Mouse (Mus musculus) CD8-positive naive resting alpha-beta T cell, adult 2 months (primary cell): ENCODE results near the gene Tmem208.

Experiments used
- DNase-seq, 2 experiments: peaks; one replicate each; pipeline ENCODE4 v3.0.0; 2022; ENCODE audit warnings: low read depth in 2 of 2, low spot score in 2 of 2

The Tmem208 gene

GRCm38 (mm10) chr8:105350186-105350585 is 24.0 kb downstream of the Tmem208 start:
- no peak for DNase-seq

- no peak for DNase-seq
Measured at GRCm38 (mm10) chr8:105353583-105354135, 27.5 kb downstream of the Tmem208 start.

DNA sequence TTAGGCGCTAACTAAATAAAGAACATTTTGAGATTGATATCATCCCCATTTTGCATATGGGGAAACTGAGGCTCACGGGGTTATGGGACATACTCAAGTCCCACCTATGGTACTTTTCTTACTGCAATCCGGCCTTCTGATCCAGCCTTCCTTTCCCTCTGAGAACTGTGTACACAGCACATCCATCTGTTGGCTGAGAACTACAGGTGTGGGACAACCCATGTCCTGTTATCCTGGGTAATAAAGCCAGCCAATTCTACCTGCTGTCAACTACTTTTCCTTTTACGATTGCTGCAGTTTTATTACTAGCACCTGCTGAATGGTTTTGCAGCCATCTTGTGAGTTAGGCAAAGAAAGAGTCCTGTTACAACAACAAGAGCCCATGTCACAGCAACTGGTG is 28.4 kb downstream of the Tmem208 start:
- DNase-seq: no peak

- DNase-seq: no peak
Measured at GRCm38 (mm10) chr8:105355179-105356024, 29.2 kb downstream of the Tmem208 start.

GRCm38 (mm10) chr8:105356681-105357080 is 30.5 kb downstream of the Tmem208 start:
- no peak for DNase-seq

DNA sequence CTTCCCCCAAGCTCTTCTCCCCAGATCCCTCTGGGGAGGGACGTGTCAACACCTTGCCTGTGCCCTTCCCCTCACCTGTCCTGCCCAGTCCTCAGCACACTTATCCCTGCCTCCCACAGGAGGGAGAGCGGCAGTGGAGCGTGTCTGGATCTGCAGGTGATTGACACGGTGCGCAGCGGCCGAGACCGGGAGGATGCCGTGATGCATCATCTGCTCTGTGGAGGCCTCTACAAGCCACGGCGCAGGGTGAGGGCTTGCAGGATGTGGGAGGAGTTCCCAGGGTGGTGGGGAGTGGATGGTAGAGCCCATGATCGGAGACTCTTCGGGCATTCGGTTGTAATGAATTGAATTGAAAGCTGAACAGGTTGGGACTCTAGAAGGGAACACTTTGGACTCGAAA is 33.1 kb downstream of the Tmem208 start:
- DNase-seq: no peak

- no peak for DNase-seq
Measured at GRCm38 (mm10) chr8:105359646-105360045, 33.5 kb downstream of the Tmem208 start.

DNA sequence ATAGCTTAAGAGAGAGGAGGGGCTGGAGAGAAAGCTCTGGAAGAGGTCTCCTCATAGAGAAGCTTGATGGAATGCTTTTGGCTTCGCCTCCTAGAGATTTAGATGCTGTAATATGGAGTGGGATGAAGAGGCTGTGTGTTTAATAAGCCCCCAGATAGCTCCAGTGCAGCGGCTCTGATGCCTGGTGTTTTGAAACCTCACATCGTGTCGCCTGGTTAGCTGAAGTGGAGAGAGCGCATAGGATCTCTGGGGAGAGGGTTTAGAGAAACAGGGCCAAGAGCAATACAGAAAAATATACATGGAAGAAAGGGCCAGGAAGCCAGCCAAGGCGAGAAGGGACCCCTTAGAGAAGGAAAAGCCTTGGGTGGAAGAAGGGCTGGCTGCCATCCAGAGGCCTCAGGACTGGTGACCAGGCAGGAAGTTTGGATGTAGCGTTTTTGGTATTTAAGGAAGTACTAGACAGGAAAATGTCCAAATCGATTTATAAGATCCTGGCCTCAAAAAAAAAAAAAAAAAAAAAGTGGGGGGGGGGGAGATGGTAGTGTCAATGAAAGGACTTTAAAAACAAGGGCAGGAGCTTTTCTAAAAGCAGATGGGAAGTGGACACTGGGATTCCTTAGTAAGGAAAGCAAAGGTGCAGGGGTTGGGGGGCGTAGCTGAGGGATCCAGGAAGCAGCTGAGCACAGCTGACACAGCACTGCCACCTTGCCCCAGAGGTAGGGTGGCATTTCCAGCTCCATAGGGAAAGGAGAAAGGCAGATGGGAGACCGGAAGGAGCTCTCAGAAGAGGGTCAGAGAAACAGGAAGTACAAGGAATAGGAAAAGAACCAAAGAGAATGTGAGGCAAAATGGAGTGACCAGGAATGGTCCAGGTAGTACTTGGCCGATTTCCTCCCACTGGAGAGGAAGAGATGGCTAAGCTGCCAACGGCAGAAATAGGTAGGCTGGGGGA is 35.9 kb downstream of the Tmem208 start:
- no peak for DNase-seq

DNA sequence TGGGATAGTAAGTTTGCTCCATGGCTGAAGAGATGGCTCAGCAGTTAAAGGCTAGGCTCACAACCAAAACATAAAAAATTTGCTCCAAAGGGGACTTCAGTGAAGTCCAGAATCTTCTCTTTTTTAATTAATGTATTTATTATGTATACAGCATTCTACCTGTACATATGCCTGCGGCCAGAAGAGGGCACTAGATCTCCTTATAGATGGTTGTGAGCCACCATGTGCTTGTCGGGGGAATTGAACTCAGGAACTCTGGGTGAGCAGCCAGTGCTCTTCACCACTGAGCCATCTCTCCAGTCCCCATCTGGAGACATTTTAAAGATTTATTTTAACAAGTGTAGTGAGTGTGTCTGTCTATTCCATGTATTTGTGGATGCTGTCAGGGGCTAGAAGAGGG is 41.0 kb downstream of the Tmem208 start:
- no peak for DNase-seq

DNA sequence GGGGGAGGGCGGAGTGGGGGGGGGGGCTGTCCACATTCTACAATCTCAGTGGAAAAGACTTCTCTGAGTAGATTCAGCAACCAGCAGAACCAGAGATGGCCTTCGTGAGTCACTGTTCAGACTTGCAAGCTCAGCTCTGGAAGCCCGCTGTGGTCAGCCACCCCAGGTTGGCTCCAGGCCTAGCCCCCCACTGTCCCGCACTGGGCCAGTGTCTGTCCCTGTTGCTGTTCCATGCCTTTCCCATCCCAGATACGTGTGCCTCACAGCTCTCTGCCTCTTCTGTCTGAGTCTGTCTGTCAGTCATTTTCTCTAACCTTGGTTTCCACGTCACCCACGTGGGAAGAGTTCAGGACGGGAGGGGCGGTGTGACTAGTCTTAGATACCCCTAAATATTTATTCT is 46.3 kb downstream of the Tmem208 start:
- no peak for DNase-seq

DNA sequence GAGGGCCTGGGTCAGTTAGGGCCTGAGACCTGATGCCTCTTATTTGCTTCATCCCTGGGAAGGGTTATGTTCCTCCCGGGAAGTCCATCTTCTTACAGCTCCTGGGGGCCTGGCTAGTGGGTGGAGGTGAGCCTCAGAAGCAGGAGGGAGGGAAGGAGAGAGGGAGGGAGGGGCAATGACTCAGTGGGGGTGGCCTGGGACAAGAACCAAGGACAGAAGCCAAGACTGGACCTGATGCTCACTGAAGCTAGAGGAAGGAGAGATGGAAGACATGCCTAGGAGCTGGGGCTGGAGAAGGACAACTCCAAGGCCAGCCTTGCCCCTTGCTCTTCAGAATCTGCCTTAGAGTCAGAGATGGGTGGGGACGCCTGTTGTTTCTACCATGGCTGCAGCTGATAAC is 46.9 kb downstream of the Tmem208 start, which contains the start of gene Plekhg4:
TSS of gene Plekhg4 (plus strand) at position 243 of the 400 bp plus-strand sequence.
- no peak for DNase-seq

DNA sequence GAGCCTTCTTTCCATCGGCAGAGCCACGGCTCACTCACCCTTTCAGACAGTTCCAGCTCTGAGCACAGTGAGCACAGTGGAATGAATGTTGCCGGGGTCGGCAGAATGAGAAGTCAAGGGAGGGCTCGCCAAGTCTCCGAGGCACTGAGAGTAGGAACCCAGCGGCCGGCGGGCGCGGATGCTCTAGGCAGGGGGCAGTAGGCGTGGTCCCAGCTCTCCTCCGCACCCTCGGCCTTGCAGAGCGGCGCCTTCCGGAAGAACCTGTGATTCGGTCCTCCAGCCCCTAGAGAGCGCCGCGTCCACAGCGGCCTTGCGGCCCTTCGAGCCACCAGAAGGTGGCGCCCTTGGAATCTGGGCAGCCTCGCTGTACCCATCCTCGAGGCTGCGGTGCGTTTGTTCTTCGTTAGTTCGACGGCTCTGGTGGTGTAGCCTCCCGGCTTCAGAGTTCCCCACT is 48.4 kb downstream of the Tmem208 start:
- peak in 1 of 2 experiments; percentile 22 for DNase-seq

DNA sequence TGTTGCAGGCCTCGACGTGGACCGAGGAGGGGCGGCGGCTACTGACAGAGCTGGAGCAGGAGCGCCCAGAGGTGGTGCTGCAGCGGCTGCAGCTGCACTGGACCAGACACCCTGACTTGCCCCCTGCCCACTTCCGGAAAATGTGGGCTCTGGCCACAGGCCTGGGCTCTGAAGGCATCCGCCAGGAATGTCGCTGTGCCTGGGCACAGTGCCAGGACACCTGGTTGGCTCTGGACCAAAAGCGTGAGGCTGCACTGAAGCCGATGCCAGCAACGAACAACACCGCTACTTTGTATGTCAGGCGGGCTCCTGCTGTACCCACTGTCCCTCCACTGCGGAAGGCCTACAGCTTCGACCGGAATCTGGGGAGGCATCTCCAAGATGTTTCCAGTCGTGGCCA is 52.5 kb downstream of the Tmem208 start:
- DNase-seq: no peak

GRCm38 (mm10) chr8:105380308-105380707 is 54.2 kb downstream of the Tmem208 start:
- no peak for DNase-seq

DNA sequence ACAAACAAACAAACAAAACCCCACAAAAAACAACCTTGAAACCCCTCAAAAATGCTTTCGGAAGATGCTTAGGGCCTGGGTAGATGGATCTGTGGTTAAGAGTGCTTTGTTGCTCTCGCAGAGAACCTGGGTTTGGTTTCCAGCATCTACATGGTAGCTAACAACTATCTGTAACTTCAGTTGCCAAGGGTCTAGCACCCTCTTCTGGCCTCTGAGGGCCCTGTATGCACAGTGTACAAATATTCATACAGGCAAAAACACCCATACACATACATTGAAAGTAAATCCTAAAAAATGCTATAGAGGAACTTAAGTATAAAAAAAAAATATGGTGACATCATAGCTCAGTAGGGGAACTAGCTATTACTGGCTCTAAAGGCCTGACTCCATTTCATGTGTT is 57.9 kb downstream of the Tmem208 start:
- no peak for DNase-seq
